Mouse (Mus musculus): Measurements from ENCODE around the gene Vav1. TPM values are rescaled to one million over a fixed set of nuclear protein-coding genes. Genes with fewer than 3 reads are reported as not detected.

The Vav1 gene
- polyA plus RNA-seq, 1 experiment from 2014 or later = 6.1 TPM

DNA sequence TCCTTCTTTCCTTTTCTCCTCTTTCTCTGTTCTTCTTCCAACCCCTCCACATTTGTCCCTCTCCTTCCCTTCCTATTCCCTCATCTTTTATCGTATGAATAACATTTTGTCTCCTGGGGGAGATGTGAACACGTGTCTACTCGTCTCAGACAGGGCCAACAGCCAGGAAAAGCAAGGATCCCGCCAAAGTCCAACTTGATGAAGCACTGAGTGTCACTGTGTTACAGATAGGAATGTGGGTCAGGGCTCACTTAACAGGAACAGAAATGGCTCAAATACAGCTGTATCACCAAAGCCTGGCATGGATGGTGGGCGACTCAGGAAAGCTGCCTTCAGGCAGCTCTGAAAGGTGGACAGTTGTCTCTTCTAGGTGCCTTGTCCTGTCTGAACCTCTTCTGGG lies 10.4 kb downstream of the Vav1 start:
- Histone ChIP-seq H3K27me3 (no peaks in the 10 kb centered on the region), H3K9ac (no peak overlapping the region), H3K4me3 (no peak overlapping the region), H3K27ac (0 out of 2 replicates have a peak overlapping the region, but pooled peaks have one; percentile 53), H3K4me1 (no peaks in the 10 kb centered on the region), H3K36me3 (no peaks in the 10 kb centered on the region), H3K4me2 (no peak overlapping the region), H3K9me3 (no peaks in the 10 kb centered on the region)
- 68% methylated on average over 5 of the region's 5 CpGs for WGBS
- ATAC-seq (ENCODE audit: borderline replicate concordance, extremely low read depth, low FRiP score, low TSS enrichment) = no peak

DNA sequence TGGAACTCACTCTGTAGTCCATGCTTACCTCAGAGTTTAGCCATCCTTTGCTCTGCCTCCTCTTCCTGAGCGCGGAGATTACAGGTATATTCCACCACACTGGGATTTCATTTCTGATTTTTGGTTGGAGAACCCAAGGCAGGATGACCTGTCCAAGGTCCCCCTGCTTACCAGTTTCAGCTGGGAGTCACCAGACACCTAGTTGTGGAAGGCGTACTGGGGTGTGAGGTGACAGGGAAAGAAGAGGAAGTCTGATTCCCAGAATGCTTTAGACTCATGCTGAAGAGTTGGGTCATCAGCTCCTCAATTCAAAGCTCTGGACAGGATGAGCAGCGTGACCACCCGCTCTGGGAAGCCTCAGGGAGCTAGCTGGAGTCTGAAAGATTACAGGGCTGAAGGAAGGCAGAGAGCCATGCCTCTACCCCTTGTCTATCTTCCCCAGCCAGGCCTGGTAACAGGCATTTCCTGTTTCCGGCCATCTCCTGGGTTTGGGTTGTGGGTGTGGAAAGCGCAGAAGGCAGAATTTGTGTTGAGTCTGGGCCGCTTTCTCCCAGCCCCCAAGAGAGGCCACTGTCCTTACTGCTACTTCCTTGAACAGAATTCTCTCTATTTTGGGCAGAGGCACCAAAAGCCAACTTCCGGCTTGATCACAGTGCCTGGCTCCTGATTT lies 11.2 kb downstream of the Vav1 start:
- H3K36me3 ChIP-seq = no peaks in the 10 kb centered on the region
- peak overlapping the region; percentile 53 for H3K27ac ChIP-seq
- 74% methylated on average over 9 of the region's 9 CpGs for WGBS
- no peaks in the 10 kb centered on the region for H3K27me3 ChIP-seq
- H3K4me1 ChIP-seq = no peaks in the 10 kb centered on the region
- no peak overlapping the region for H3K9ac ChIP-seq
- 0 out of 2 replicates have a peak, but pooled peaks have one; percentile 25 for ATAC-seq (ENCODE audit: borderline replicate concordance, extremely low read depth, low FRiP score, low TSS enrichment)
- H3K9me3 ChIP-seq = no peaks in the 10 kb centered on the region
- 0 out of 2 replicates have a peak overlapping the region, but pooled peaks have one; percentile 16 for H3K4me2 ChIP-seq
- no peak overlapping the region for H3K4me3 ChIP-seq

DNA sequence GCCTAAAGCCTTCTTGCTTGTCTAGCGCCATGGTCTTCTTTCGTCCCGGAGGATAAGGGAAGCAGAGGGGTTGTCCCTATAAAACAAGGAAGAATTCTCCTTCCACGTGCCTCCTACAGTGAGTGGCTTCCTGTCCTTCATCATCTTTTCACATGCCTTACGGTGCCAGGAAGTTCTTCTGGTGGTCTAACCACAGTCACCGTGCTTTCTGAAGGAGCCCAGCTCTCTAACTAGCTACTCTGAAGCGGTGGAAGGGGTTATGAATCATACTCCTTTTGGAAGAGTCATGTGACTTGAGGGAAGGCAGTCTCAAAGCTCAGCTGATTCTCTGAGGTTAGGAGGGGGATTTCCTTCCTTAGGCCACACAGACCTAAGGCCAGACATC lies 11.8 kb downstream of the Vav1 start:
- Histone ChIP-seq H3K36me3 (no peaks in the 10 kb centered on the region), H3K27ac (peak overlapping the region; percentile 53), H3K9me3 (no peaks in the 10 kb centered on the region), H3K4me1 (no peaks in the 10 kb centered on the region), H3K4me2 (0 out of 2 replicates have a peak overlapping the region, but pooled peaks have one; percentile 16), H3K9ac (no peak overlapping the region), H3K4me3 (no peak overlapping the region), H3K27me3 (no peaks in the 10 kb centered on the region)
- ATAC-seq (ENCODE audit: borderline replicate concordance, extremely low read depth, low FRiP score, low TSS enrichment) = no peak
- WGBS = 70% methylated on average over 7 of the region's 7 CpGs

DNA sequence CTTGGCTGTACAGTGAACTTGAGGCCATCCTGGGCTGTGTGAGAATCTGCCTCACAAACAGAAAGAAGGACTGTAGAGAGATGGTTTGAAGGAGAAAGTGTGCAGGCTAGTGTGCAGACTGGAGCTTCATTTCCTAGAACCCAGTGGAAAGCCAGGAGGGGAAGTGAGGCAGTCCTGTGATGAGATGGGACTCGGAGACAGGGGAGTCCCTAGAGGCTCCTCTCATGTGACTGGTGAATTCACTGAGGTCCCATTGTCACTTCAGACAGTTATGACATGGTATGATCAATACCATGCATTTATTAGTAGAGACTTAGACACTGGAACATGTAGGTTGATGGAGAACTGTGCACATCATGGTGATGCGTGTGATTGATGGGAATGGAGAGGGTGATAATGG lies 13.4 kb downstream of the Vav1 start:
- H3K4me1 ChIP-seq = no peaks in the 10 kb centered on the region
- no peak for ATAC-seq (ENCODE audit: borderline replicate concordance, extremely low read depth, low FRiP score, low TSS enrichment)
- no peak overlapping the region for H3K9ac ChIP-seq
- no peaks in the 10 kb centered on the region for H3K27me3 ChIP-seq
- no peaks in the 10 kb centered on the region for H3K9me3 ChIP-seq
- no peak overlapping the region for H3K4me2 ChIP-seq
- 85% methylated on average over 2 of the region's 2 CpGs for WGBS
- H3K4me3 ChIP-seq = no peak overlapping the region
- H3K36me3 ChIP-seq = no peaks in the 10 kb centered on the region
- no peak overlapping the region for H3K27ac ChIP-seq

DNA sequence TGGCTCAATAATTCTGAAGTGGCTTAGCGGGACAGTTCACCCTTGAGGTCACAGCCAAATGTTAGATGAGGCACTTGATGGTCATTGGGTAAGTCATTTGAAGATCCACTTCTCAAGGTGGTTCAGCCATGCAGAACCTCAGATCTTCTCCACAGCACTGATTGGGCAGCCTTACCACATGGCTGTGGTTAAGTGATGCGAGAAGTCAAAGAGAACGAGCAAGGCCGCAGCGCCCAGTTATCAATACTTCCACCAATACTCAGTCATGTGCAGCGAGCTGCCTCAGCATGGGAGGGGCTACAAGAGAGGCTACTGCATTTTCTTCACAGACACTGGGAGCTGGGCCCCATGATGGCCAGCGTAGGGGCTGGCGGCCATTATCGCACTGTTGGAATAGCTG lies 14.1 kb downstream of the Vav1 start:
- Histone ChIP-seq H3K4me1 (no peaks in the 10 kb centered on the region), H3K9ac (no peak overlapping the region), H3K27me3 (no peaks in the 10 kb centered on the region), H3K36me3 (no peaks in the 10 kb centered on the region), H3K27ac (no peak overlapping the region), H3K4me2 (no peak overlapping the region), H3K9me3 (no peaks in the 10 kb centered on the region), H3K4me3 (no peak overlapping the region)
- ATAC-seq (ENCODE audit: borderline replicate concordance, extremely low read depth, low FRiP score, low TSS enrichment) = no peak
- 85% methylated on average over 9 of the region's 9 CpGs for WGBS

DNA sequence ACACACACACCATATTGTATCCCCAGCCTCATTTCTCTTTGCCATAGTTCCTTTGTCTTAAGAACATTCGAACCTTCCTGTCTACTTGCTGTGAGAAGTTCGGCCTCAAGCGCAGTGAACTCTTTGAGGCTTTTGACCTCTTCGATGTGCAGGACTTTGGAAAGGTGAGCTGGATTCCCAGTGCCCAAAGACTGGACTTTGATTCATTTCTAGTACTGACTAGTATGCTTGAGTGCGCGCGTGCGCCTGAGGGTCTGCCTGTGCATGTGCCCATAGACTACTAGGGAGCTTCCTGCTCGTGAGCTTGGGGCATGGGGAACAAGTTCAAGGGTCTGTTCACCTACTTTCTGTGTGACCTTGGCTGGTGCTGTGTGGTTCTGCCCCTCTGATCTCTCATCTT lies 17.0 kb downstream of the Vav1 start:
- H3K27ac ChIP-seq = no peak overlapping the region
- no peaks in the 10 kb centered on the region for H3K36me3 ChIP-seq
- H3K9ac ChIP-seq = no peak overlapping the region
- ATAC-seq (ENCODE audit: borderline replicate concordance, extremely low read depth, low FRiP score, low TSS enrichment) = no peak
- H3K27me3 ChIP-seq = no peaks in the 10 kb centered on the region
- no peaks in the 10 kb centered on the region for H3K9me3 ChIP-seq
- H3K4me3 ChIP-seq = no peak overlapping the region
- no peak overlapping the region for H3K4me2 ChIP-seq
- H3K4me1 ChIP-seq = no peaks in the 10 kb centered on the region
- WGBS = 85% methylated on average over 9 of the region's 9 CpGs

DNA sequence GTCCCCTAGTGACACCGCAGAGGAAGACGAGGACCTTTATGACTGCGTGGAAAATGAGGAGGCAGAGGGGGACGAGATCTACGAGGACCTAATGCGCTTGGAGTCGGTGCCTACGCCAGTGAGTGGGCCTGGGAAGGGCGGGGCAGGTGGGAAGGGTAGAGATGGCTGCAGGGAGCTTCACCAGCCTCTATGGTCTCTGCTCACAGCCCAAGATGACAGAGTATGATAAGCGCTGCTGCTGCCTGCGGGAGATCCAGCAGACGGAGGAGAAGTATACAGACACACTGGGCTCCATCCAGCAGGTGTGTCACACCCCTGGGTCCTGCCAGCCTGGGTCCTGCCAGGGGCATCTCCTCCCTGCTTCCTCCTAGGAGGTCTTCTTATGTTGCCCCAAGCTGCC lies 18.1 kb downstream of the Vav1 start:
- 86% methylated on average over 12 of the region's 12 CpGs for WGBS
- Histone ChIP-seq H3K27ac (no peak overlapping the region), H3K27me3 (no peaks in the 10 kb centered on the region), H3K9ac (no peak overlapping the region), H3K4me3 (no peak overlapping the region), H3K36me3 (no peaks in the 10 kb centered on the region), H3K4me2 (no peak overlapping the region), H3K9me3 (no peaks in the 10 kb centered on the region), H3K4me1 (no peaks in the 10 kb centered on the region)
- no peak for ATAC-seq (ENCODE audit: borderline replicate concordance, extremely low read depth, low FRiP score, low TSS enrichment)

DNA sequence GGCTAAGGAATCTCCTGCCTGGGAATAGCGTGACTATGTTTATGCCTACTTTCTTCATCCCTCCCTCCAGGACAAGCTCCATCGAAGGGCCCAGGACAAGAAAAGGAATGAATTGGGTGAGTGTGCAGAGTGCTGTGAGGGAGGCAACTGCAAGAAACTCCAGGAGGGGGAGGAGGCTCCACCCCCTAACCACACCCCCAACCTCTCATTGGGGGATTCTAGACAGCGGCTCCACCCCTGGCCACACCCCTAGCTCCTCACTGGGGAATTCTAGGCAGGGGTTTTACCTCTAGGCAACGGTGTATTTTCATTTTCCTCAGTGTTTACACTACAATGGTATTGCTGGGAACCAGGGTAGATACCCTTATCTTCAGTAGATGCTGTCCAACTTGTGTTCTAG lies 26.7 kb downstream of the Vav1 start:
- 61% methylated on average over 4 of the region's 4 CpGs for WGBS
- H3K27me3 ChIP-seq = no peaks in the 10 kb centered on the region
- no peak for ATAC-seq (ENCODE audit: borderline replicate concordance, extremely low read depth, low FRiP score, low TSS enrichment)

DNA sequence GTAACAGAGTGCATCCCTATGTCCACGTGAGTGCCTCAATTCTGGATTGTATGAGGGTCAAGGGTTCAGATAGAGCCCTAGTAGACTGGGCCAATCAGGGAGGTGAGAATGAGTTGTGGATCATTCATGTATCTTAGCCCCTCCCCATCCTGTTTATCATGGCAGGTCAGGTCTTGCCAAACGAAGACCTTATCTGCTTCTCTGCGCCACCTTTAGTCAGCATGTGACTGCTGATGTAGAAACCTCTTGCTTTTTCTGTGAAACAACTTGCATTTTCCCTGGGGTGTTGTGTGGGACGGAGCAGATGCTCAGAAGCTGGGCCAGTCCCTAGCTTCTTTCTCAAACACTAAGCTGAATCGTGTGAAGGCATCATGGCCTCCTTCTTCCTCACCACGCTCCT lies 28.2 kb downstream of the Vav1 start:
- Histone ChIP-seq H3K4me1 (no peaks in the 10 kb centered on the region), H3K27me3 (no peaks in the 10 kb centered on the region), H3K36me3 (no peaks in the 10 kb centered on the region), H3K27ac (no peak overlapping the region), H3K9ac (no peak overlapping the region), H3K4me3 (no peak overlapping the region), H3K4me2 (no peak overlapping the region), H3K9me3 (no peaks in the 10 kb centered on the region)
- WGBS = 66% methylated on average over 6 of the region's 6 CpGs
- no peak for ATAC-seq (ENCODE audit: borderline replicate concordance, extremely low read depth, low FRiP score, low TSS enrichment)

More for the DNA sequence above, 26.7 kb downstream of the Vav1 start:
- Histone ChIP-seq H3K4me3 (no peak overlapping the region), H3K27ac (no peak overlapping the region), H3K4me1 (no peaks in the 10 kb centered on the region), H3K9ac (no peak overlapping the region), H3K9me3 (no peaks in the 10 kb centered on the region), H3K36me3 (no peaks in the 10 kb centered on the region), H3K4me2 (no peak overlapping the region)

DNA sequence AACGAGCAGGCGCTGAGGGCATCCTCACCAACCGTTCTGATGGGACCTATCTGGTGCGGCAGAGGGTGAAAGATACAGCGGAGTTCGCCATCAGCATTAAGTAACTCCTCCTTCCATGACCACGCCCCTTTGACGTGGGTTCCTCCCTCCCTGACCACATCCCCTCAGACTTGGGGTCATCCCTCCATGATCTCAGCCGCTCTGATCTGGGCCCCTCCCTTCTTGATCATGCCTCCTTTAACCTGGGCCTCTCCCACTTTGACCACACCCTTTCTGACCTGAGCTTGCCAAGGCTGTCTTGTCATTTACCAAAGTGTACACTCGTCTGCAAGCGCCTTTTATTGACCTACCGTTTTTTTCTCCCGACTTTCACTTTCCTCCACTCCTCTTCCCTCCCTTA lies 32.9 kb downstream of the Vav1 start:
- no peak for ATAC-seq (ENCODE audit: borderline replicate concordance, extremely low read depth, low FRiP score, low TSS enrichment)
- no peak overlapping the region for H3K4me3 ChIP-seq
- 28% methylated on average over 13 of the region's 13 CpGs for WGBS
- H3K27ac ChIP-seq = no peak overlapping the region
- H3K4me2 ChIP-seq = no peak overlapping the region
- no peaks in the 10 kb centered on the region for H3K9me3 ChIP-seq
- H3K9ac ChIP-seq = no peak overlapping the region
- no peaks in the 10 kb centered on the region for H3K27me3 ChIP-seq
- H3K4me1 ChIP-seq = no peaks in the 10 kb centered on the region
- H3K36me3 ChIP-seq = no peaks in the 10 kb centered on the region

DNA sequence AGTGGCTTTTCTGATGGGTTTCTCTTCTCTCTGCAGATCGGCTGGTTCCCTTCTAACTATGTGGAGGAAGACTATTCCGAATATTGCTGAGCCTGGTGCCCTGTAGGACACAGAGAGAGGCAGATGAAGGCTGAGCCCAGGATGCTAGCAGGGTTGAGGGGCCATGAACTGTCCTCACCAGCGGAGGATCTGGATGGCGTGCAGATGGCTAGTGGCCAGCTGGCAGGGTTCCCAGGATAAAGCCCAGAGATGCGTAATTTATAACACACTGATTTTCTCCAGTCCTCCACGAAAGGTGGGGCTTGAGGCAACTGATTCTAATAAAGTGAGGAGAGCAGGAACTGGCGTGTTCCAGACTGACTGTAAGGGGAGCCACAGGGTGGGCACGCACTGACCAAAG lies 48.7 kb downstream of the Vav1 start:
- Histone ChIP-seq H3K4me1 (no peaks in the 10 kb centered on the region), H3K9me3 (no peaks in the 10 kb centered on the region), H3K27me3 (no peaks in the 10 kb centered on the region), H3K27ac (no peak overlapping the region), H3K9ac (no peak overlapping the region), H3K4me3 (no peak overlapping the region), H3K36me3 (no peaks in the 10 kb centered on the region), H3K4me2 (no peak overlapping the region)
- ATAC-seq (ENCODE audit: borderline replicate concordance, extremely low read depth, low FRiP score, low TSS enrichment) = no peak
- 37% methylated on average over 8 of the region's 8 CpGs for WGBS

DNA sequence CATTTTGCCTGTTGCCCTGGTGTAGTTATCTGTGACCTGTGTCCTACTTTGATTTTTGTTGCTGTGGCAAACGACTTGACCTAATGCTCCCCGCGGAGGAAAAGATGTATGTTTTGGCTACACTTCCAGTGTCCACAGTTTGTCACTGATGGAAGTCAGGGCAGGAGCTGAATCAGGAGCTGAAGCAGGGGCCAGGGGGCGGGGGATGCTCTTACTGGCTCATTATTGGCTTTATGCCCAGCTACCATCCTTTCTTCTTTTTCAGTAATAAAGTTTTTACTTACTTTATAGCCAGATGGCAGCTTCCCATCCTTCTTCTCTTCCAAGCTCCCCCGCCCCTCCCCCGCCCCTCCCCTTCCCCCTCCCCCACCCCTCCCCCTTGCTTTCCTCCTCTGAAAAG lies 50.0 kb downstream of the Vav1 start:
- H3K27ac ChIP-seq = no peak overlapping the region
- H3K36me3 ChIP-seq = no peaks in the 10 kb centered on the region
- H3K9ac ChIP-seq = no peak overlapping the region
- H3K9me3 ChIP-seq = no peaks in the 10 kb centered on the region
- no peaks in the 10 kb centered on the region for H3K4me1 ChIP-seq
- H3K4me2 ChIP-seq = no peak overlapping the region
- 22% methylated on average over 4 of the region's 6 CpGs for WGBS
- no peaks in the 10 kb centered on the region for H3K27me3 ChIP-seq
- ATAC-seq (ENCODE audit: borderline replicate concordance, extremely low read depth, low FRiP score, low TSS enrichment) = no peak
- no peak overlapping the region for H3K4me3 ChIP-seq

DNA sequence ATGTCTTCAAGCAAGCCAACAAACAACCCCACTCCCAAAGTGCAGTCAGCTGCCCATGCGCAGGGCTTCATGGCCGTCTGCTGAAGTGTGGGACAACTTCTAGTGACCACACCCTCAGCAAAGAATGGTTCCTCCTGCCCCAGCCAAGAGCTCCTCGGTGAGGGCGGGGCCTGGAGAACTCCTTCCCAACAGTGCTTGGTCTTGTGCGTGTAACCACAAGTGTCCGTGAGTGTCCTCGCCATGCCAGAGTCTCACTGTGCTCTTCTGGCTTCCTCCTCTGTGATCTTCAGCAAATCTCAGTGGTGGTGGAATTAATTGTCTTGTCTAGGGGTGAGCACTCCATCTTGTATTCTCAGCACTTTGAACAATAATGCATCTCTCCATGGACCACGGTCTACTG lies 52.1 kb downstream of the Vav1 start:
- H3K27me3 ChIP-seq = no peaks in the 10 kb centered on the region
- H3K4me1 ChIP-seq = peaks cover 2% of the 10 kb centered on the region; the same call in 1 of the 2 replicates
- no peak overlapping the region for H3K9ac ChIP-seq
- no peak overlapping the region for H3K4me2 ChIP-seq
- H3K36me3 ChIP-seq = no peaks in the 10 kb centered on the region
- no peaks in the 10 kb centered on the region for H3K9me3 ChIP-seq
- WGBS = 87% methylated on average over 8 of the region's 8 CpGs
- no peak overlapping the region for H3K4me3 ChIP-seq
- no peak overlapping the region for H3K27ac ChIP-seq
- ATAC-seq (ENCODE audit: borderline replicate concordance, extremely low read depth, low FRiP score, low TSS enrichment) = no peak

Data from lung, embryonic 15.5 days (tissue).